Mouse (Mus musculus): ENCODE data around the gene Nt5c2. TPM values are rescaled to one million over a fixed set of nuclear protein-coding genes. Genes with fewer than 3 reads are reported as not detected.

Nt5c2 gene
- total RNA-seq, 2 experiments from 2014 or later: 69.8 to 84.2 TPM

DNA sequence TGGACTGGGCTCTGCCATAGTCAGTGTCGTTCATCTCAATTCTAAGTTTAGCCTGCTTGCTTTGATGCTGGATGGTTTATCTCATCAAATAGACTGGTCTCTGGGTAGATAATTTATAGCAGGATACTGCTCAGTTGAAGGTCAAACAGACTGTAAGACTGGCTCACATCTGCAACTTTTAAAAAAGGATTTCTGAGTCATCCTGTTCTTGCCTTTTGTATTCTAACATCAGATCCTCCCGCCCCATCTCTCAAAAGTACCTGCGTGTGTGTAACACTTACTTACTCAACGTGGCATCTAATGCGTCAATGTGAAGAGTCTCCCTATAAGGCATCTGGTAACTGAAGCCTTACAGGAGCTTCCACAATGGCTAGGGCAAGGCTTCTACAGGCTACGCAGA, 94.4 kb downstream of the Nt5c2 start:
- no peak for DNase-seq

GRCm38 (mm10) chr19:46915406-46916080, 99.4 kb downstream of the Nt5c2 start:
- DNase-seq: no peak

DNA sequence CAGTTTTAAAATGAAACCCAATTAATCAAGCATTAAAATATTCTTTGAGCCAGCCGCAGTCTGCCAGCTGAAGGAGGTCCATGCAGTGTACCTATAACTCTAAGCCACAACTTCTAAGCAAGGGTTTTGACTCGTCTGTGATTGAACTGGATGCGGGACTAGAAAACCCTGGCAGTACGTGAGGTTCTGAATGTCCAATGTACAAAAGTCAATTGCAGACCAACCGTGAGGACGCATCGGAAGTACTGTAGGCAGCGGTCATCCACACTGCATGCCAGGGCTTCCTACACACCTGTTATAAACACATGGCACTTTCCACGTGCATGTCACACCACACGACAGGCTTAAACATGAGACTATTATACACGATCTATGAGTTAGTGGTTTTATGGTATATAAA, 101.3 kb downstream of the Nt5c2 start:
- no peak for DNase-seq

- DNase-seq: no peak
These were observed 103.5 kb downstream of the Nt5c2 start for GRCm38 (mm10) chr19:46911492-46911891.

DNA sequence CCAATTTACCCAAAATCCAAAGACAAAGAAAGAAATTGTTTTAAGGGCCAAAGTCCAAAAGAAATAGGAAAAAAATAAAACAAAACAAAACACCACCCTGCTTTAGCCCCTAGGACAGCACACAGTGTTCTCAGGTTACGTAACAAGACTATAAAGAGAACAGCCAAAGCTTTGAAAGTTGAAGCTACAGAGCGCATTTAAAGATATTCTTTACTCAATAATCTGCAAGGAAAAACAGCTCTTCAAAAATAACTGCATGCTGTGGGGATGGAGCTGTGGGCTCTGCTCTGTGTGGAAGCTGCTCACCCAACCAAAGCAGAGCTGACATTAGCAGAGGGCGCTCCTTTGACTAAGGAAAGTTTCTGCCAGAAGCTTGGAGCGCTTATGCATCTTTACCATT, 106.0 kb downstream of the Nt5c2 start:
- DNase-seq: peak in 1 of 2 experiments; percentile 40

DNA sequence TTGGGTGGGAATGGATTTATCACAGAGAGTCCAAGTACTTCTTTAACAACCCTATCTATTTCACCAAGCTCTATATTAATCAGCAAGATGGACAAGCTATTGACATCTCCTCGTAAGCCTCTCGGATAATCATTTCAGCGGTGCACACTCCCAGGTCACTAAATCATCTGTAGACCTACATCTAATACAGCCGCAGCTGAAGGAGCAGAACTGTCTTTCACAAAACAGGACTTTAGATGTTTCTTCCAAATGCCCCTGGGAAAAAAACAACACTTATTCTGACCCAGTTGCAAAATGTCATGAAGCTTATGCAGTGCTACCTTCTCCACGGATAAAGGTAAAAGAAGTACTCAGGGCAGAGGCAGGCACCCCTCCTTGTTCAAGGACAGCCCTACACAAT, 106.7 kb downstream of the Nt5c2 start:
- no peak for DNase-seq

- DNase-seq: no peak
These were observed 109.0 kb downstream of the Nt5c2 start for GRCm38 (mm10) chr19:46905971-46906370.

DNA sequence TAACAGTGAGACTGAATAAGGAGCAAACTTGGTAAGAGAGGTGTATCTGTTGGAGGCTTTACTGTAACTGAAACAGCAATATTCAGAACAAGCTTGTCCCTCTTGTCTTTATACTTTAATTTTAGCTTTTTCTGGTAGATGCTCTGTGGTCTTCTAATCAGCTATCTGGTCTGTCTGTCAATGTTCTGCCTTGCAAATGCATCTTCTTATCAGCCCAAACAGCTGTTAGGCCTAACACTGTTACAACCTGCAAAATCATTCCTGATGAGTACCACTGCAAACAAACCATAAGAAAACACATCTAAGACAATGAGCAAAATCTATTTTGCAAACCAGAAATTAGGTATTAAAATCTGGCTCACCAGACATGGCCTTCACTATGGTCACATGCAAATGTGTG, 109.6 kb downstream of the Nt5c2 start:
- DNase-seq: no peak

- DNase-seq: no peak
These were observed 110.0 kb downstream of the Nt5c2 start for GRCm38 (mm10) chr19:46904907-46905306.

DNA sequence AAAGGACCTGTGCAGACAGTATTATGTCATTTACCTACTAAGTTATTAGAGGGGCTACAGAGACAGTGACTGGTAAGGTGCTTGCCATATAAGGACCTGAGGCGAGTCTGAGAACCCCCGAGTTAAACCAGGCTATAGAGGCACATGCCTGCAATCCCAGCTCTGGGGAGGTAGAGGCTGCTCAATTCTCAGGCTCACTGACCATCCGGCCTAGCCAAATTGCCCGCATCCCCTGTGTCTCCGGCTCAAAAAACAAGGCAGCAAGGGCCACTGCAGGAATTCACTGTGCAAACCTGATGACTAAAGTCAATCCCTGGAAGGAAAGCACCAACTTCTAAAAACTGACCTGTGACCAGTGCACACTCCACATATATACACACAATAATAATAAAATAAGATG, 111.6 kb downstream of the Nt5c2 start:
- no peak for DNase-seq

DNA sequence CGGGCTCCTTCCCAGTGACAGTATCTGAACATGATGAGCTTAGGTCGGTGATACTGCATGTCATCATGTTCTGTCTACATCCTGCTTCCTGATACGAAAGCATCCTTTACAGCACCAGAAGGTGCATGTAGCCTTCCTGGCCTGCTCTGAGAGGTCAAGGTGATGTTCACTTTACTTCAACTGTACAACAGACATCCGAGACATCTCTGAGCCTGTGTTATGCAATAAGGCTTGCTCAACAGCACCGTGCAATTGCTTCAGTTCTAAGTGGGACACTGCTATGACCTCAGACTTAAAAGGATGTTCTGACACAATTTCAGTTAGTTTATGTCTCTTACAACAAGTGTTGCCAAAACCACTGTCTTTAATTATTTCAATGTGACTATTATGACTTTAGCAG, 113.6 kb downstream of the Nt5c2 start:
- no peak for DNase-seq

DNA sequence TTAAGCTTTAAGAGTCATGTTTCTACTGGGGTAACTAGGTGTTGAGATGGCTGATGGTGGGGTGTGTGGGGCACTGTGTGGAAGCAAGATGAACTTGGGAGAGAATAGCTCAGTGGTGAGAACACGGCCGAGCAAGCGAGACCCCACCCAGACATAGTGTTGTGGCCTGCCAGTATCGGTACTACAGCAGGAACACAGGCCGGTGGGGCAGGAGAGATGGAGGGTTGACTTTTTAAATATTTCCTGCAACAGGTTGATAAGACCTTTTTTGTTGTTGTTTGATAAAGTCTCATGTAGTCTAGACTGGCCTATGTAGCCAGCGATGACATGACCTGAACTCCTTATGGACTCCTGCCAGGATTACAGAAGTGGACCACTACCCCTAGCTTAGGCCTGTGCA, 114.2 kb downstream of the Nt5c2 start:
- DNase-seq: no peak

DNA sequence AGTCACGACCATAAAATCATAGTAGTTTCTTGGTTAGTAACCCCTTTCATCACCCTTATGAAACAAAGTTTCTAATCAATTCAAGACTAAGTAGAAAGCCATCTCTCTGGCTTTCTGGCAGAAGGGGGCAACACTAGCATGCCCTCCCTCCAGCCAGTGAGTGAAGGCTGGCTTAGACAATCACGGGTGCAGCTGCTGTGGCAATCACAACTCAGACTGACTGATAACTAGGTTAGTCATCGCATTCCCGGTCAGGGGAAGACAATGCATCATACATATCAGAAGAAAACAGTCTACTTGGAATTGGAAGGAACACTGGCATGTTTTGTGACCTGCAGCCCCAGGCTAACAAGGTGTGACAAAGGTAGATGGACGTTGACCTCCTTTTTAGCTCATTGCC, 115.1 kb downstream of the Nt5c2 start:
- no peak for DNase-seq

- DNase-seq: no peak
These were observed 115.6 kb downstream of the Nt5c2 start for GRCm38 (mm10) chr19:46899306-46899705.

GRCm38 (mm10) chr19:46898222-46898621, 116.7 kb downstream of the Nt5c2 start:
- no peak for DNase-seq

DNA sequence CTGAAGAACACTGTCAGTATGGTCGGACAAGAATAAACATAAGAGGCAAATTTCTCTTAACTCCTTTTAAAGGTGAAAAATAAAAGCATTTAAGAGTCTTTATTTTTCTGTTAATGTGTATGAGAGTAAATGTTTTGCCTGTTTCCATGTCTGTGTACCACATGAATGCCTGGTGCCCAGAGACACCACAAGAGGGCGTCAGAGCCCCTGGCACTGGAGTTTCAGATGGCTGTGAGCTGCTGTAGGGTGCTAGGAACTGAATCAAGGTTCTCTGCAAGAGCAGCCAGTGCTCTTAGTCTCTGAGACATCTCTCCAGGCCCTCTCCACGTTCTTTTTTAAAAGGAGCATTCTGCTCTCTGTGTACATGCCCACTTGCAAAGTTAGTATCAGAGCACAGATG, 117.8 kb downstream of the Nt5c2 start:
- DNase-seq: no peak

- no peak for DNase-seq
These were observed 121.5 kb downstream of the Nt5c2 start for GRCm38 (mm10) chr19:46893484-46893883.

DNA sequence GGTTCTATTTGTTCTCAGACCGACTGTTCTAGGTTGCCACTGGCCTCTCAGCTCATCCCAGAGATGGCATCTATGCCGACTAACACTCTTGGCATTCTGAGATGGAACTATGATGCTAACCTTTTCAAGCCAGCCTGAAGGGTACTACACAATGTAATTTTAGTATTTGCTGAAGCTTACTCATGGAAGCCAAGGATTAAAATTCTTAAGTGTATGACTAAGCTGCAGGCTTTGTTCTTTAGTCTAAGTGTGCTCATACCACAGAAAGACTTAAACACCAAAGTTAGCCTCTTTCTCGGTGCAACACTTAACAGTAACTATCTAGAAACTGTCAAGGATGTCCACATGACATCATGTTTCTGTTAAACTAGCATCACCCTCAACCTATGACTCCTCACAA, 122.1 kb downstream of the Nt5c2 start:
- DNase-seq: no peak

DNA sequence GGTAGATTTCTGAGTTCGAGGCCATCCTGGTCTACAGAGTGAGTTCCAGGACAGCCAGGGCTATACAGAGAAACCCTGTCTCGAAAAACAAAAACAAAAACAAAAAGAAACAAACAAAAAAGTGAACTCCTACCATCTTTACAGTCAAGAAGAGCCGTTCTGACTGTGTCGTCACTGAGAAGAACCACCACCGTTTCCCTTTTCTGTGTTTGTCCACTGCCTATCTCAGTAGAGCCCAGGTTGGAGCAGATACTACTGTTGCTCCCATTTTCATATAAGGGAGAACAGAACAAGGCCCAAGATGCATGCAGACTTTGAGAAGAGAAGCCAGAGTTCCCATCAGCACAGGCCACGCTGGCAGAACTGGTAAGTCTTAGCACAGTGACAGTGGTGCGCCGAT, 124.3 kb downstream of the Nt5c2 start:
- no peak for DNase-seq

GRCm38 (mm10) chr19:46889666-46890065, 125.3 kb downstream of the Nt5c2 start:
- DNase-seq: no peak

DNA sequence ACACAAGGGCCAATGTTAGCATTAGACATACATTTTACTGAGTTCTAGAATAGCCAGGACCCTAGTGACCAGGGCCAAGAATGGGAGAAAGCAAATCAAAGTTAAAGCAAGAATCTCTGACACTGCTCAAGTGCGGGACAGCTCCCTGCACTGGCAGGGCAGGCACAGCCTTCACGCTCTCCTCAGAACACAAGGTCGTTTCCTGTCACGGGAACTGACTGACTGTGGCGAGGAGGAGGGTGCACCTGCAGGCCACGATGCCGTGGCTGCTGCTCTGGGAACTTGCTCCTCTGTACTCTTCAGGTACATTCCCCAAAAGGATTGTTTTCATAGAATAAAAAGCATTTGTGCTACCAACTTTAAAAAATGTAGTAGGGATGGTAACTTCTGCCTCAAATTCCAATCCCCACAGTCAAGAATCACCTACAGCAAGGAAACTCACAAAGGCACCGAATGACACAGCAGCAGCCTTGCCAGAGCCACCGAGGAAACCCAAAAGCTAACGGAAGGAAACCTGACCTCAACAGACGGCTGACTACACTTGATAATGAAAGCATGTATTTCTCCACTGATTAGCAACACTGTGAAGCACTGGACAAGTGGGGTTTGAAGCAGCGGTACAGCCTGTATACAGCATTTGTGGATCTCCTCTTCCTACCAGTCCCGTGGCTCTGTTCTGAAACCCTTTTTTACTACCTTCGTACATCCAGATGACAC, 127.0 kb downstream of the Nt5c2 start:
- no peak for DNase-seq

GRCm38 (mm10) chr19:46886826-46887225, 128.1 kb downstream of the Nt5c2 start:
- no peak for DNase-seq

- no peak for DNase-seq
These were observed 129.6 kb downstream of the Nt5c2 start for GRCm38 (mm10) chr19:46885365-46885764.

DNA sequence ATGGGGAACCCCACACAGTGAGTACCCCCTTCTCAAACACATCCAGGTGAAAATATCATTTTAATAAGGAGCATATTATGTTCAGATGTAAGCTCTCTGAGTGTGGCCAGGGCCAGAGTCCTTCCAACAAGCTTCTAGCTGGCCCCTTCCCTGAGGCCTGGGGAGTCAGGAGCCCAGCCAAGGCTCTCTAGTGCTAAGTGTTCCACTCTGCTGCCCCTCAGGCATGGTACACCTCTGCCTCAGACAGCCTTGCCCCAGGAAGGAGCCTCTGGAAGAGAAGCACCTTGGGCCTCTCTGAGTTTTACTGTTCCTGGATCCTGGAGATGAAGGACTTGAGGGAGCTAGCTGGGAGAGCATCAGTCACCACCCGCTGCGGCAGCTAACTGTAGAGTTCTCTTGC, 135.1 kb downstream of the Nt5c2 start:
- DNase-seq: no peak
